Mouse (Mus musculus) kidney, adult 11 months (tissue): Measurements from ENCODE around the gene Vmo1.
"Not testable (repeated sequence)": the region's sequence is repeated elsewhere in the genome, so short reads cannot be mapped to it uniquely, and the experiment has no call there.

ENCODE experiments used
- DNase-seq: peaks from one replicate; pipeline ENCODE4 v3.0.0; 2022

The Vmo1 gene

GRCm38 (mm10) chr11:70518923-70519322 is 4.5 kb upstream of the Vmo1 start, which contains the start of gene Gltpd2:
Gltpd2 (plus strand) TSS chr11:70519196.
- no peak for DNase-seq

GRCm38 (mm10) chr11:70518436-70518835 is 4.0 kb upstream of the Vmo1 start:
- DNase-seq = no peak

- DNase-seq = no peak
These were observed 1.9 kb upstream of the Vmo1 start for GRCm38 (mm10) chr11:70516352-70516751.

- no peak for DNase-seq
These were observed 896 bp downstream of the Vmo1 start for GRCm38 (mm10) chr11:70513520-70513919.

- no peak for DNase-seq
These were observed 1.6 kb downstream of the Vmo1 start for GRCm38 (mm10) chr11:70512709-70513342.

- no peak for DNase-seq
These were observed 2.6 kb downstream of the Vmo1 start for GRCm38 (mm10) chr11:70511825-70512224.

GRCm38 (mm10) chr11:70511242-70511641 is 3.2 kb downstream of the Vmo1 start:
- DNase-seq = no peak

- DNase-seq = peak; percentile 41
These were observed 4.5 kb downstream of the Vmo1 start for GRCm38 (mm10) chr11:70509753-70510564.

GRCm38 (mm10) chr11:70506962-70507515 is 7.4 kb downstream of the Vmo1 start:
- no peak for DNase-seq

GRCm38 (mm10) chr11:70506385-70506784 is 8.0 kb downstream of the Vmo1 start:
- peak; percentile 59 for DNase-seq

- DNase-seq = no peak
These were observed 9.4 kb downstream of the Vmo1 start, which contains the start of gene Tm4sf5 for GRCm38 (mm10) chr11:70504970-70505369. Tm4sf5 (plus strand) TSS chr11:70505244.

- DNase-seq = no peak
These were observed 12.4 kb downstream of the Vmo1 start for GRCm38 (mm10) chr11:70502018-70502417.

GRCm38 (mm10) chr11:70500476-70500812 is 14.0 kb downstream of the Vmo1 start:
- no peak for DNase-seq

- peak; percentile 58 for DNase-seq
These were observed 14.6 kb downstream of the Vmo1 start for GRCm38 (mm10) chr11:70499566-70500475.

GRCm38 (mm10) chr11:70489684-70490083 is 24.7 kb downstream of the Vmo1 start:
- no peak for DNase-seq

GRCm38 (mm10) chr11:70489138-70489537 is 25.3 kb downstream of the Vmo1 start:
- DNase-seq = no peak

- DNase-seq = no peak
These were observed 26.6 kb downstream of the Vmo1 start for GRCm38 (mm10) chr11:70487816-70488215.

- no peak for DNase-seq
These were observed 28.9 kb downstream of the Vmo1 start for GRCm38 (mm10) chr11:70485498-70485897.

GRCm38 (mm10) chr11:70474872-70475534 is 39.4 kb downstream of the Vmo1 start:
- DNase-seq = peak; percentile 71

- not testable (repeated sequence) for DNase-seq
These were observed 41.1 kb downstream of the Vmo1 start for GRCm38 (mm10) chr11:70473291-70473690.

GRCm38 (mm10) chr11:70472716-70473115 is 41.7 kb downstream of the Vmo1 start:
- DNase-seq = peak; percentile 75

GRCm38 (mm10) chr11:70469764-70470163 is 44.7 kb downstream of the Vmo1 start:
- no peak for DNase-seq
